Mouse (Mus musculus): ENCODE data around the gene 2310034G01Rik. TPM values are rescaled to one million over a fixed set of nuclear protein-coding genes. Genes with fewer than 3 reads are reported as not detected.

Gene 2310034G01Rik
- polyA plus RNA-seq, 1 experiment from 2014 or later: 0.44 TPM

DNA sequence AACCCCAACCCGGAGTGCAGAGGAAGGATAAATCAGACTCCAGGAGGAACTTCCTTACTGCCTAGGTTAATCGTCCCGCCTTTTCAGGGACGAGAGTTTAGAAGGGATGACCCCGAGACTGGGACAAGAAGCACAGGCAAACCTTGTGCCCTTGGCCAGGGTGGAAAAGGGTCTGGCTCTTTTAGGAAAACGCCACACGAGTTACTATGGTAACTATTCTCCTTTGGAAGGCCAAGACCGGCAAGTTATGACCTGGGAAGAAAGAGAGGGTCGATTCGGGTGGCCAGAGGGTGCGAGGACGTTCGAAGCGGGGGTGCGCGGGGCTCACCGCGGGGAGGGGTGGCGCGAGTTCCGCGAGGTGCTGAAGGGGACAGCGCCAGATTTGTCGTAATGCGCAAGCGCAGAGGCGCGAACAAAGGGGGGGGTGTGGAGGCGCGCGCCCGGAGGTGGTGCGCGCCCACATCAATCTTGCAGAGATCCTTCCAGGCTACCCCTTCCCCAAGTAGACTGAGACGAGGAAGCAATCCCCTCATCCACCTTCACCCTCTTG is 23.3 kb downstream of the 2310034G01Rik start, which contains the start of gene Psd:
Gene Psd (minus strand): TSS at position 401 of the 550 bp plus-strand sequence.
- Histone ChIP-seq H3K27ac (peak within 1 kb of the TSS; percentile 91), H3K4me2 (peak within 1 kb of the TSS; percentile 100), H3K36me3 (peaks cover 18% of the 10 kb centered on the region), H3K4me1 (replicated peaks) (peaks cover 46% of the 10 kb centered on the region), H3K27me3 (peaks cover 64% of the 10 kb centered on the region), H3K4me3 (replicated peaks) (peak within 1 kb of the TSS; percentile 82), H3K9ac (peak within 1 kb of the TSS; percentile 83), H3K9me3 (replicated peaks) (no peaks in the 10 kb centered on the region)
- peak; percentile 45 for DNase-seq
- 1% methylated on average over 35 of the region's 35 CpGs for WGBS (ENCODE audit: insufficient replicate concordance)
- ATAC-seq (ENCODE audit: low read depth): no peak

DNA sequence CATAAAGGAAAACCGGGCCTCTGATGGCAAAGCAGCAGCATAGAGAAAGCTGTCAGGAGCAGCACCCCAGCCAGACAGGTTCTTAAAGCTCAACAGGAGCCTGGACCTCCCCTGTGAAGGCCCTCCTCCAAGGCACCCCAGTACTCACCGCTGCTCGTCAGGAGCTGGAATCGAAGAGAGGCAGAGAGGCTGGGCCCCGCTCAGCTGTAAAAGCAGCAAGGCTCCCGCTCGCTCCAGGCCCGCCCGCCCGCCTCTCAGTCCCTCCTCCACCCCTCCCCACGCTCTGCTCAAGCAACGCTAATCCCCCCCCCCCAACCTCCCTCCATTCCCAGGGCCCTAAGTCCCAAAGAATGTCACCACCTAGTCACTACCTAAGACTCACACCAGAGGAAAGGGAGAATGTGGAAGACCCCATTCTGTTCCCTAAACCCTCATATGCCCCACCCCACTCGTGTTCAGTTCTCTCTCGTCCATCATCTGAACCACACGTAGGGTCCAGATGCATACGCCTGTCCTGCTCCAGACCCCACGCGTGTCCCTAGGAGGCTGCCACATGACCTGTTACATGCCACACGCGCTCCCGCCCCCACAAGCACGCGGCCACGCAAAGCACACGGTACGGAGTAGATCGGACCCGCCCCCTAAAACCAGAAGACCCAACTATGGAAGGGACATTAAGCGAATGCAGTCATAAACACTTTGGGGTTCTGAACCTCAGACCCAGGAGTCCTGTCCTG is 23.9 kb downstream of the 2310034G01Rik start:
- DNase-seq (no peak), ATAC-seq (ENCODE audit: low read depth) (no peak)
- no peak overlapping the region for H3K4me3 ChIP-seq (replicated peaks)
- H3K9ac ChIP-seq: no peak overlapping the region
- 7% methylated on average over 29 of the region's 29 CpGs for WGBS (ENCODE audit: insufficient replicate concordance)
- H3K4me2 ChIP-seq: peak overlapping the region; percentile 100; the same call in 1 of the 2 replicates
- H3K9me3 ChIP-seq (replicated peaks): no peaks in the 10 kb centered on the region
- H3K27ac ChIP-seq: no peak overlapping the region
- peaks cover 46% of the 10 kb centered on the region for H3K4me1 ChIP-seq (replicated peaks)
- H3K27me3 ChIP-seq: peaks cover 70% of the 10 kb centered on the region
- peaks cover 12% of the 10 kb centered on the region for H3K36me3 ChIP-seq

DNA sequence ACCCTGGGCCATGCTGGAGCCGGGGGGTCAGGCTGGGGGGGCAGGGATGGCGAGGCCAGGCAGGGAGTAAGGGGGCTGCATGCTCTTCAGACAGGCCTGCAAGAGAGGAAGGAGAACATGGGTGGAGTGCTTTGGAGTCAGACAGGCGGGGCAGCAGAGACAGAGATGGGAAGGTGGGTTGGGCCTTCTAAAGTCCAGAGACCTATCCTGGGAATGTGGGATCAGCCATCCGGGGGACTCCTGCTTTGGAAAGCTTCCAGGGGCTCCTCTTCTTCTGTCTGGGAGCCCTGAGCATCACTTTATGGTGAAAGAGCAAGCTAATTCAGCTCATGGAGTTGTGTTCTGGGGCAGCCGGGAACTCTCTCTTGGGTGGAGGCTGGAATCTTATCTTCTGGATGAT is 25.2 kb downstream of the 2310034G01Rik start:
- Histone ChIP-seq H3K4me3 (replicated peaks) (no peak overlapping the region), H3K27ac (no peak overlapping the region), H3K9me3 (replicated peaks) (no peaks in the 10 kb centered on the region), H3K27me3 (peaks cover 83% of the 10 kb centered on the region), H3K4me1 (replicated peaks) (peaks cover 38% of the 10 kb centered on the region), H3K36me3 (no peaks in the 10 kb centered on the region), H3K4me2 (no peak overlapping the region), H3K9ac (no peak overlapping the region)
- 47% methylated on average over 5 of the region's 5 CpGs for WGBS (ENCODE audit: insufficient replicate concordance)
- DNase-seq: no peak
- ATAC-seq (ENCODE audit: low read depth): no peak

DNA sequence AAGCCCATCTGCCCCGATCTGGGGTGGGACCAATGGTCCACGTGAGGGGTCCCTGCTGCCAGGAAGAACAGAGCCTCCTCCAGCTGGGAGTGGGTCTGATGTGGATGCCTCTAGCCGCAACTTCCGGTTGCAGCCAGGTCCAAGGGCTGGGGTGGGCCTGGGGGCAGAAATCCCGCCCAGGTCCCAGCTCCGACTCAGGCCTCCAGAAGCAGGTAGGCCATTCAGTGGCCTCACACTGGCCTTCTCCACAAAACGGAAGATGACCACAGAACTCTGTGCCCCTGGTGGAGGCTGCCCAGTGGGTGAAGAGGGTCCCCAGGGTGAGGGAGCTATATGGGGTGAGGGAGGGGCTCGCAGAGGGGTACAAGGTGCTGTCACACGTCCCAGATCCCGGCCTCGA is 25.7 kb downstream of the 2310034G01Rik start:
- Histone ChIP-seq H3K9me3 (replicated peaks) (no peaks in the 10 kb centered on the region), H3K27ac (no peak overlapping the region), H3K27me3 (peaks cover 88% of the 10 kb centered on the region), H3K4me1 (replicated peaks) (peaks cover 35% of the 10 kb centered on the region), H3K4me2 (no peak overlapping the region), H3K36me3 (no peaks in the 10 kb centered on the region), H3K4me3 (replicated peaks) (no peak overlapping the region), H3K9ac (no peak overlapping the region)
- 55% methylated on average over 11 of the region's 11 CpGs for WGBS (ENCODE audit: insufficient replicate concordance)
- no peak for ATAC-seq (ENCODE audit: low read depth)
- no peak for DNase-seq

DNA sequence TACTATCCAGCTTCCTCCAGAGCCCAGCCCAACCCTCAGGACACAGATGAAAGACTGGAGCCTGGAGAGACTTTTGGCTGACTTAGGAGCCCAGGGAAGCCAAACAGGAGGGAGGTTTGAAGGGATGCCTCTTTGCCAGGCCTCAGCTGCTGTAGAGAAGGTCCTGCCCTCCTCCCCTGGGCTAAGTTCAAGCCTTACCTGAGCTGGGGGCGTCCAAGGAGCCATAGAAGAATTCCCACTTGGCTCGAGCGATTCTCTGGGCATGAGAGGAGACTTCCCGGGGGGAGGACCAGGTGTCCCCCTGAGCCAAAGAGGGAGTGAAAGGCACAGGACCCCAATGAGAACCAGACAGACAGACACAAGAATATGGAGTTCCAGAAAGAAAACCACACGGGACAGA is 26.4 kb downstream of the 2310034G01Rik start:
- Histone ChIP-seq H3K4me1 (replicated peaks) (peaks cover 35% of the 10 kb centered on the region), H3K27me3 (peaks cover 90% of the 10 kb centered on the region), H3K27ac (no peak overlapping the region), H3K9ac (no peak overlapping the region), H3K36me3 (no peaks in the 10 kb centered on the region), H3K4me2 (no peak overlapping the region), H3K4me3 (replicated peaks) (no peak overlapping the region), H3K9me3 (replicated peaks) (no peaks in the 10 kb centered on the region)
- WGBS (ENCODE audit: insufficient replicate concordance): 52% methylated on average over 5 of the region's 5 CpGs
- ATAC-seq (ENCODE audit: low read depth) (no peak), DNase-seq (no peak)

DNA sequence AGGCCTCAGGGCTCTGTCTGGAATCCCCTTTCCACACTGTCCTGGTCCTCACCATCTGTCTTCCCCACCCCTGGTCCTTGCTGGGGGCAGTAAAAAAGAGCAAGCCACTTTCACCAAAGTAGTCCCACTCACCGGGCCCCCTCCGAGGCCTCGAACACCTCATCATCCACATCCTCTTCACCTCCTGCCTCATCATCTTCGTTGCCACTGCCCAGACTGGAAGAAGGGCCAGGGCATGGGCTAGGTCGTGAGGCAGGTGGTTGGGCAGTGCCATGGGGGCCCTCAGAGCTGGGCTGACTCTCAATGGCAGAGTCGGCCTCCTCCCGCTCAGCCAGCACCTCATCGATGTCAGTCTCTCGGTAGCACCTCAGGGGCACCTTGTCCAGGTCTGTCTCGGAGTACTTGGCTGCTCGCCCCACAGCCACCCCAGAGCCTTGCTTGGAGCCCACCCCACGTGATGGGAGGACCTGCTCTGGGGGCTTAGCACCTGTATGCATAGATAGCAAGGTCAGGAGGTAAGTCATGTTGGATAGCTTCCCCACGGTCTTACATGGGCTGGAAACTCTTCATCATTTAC is 27.0 kb downstream of the 2310034G01Rik start:
- no peak overlapping the region for H3K4me3 ChIP-seq (replicated peaks)
- DNase-seq: no peak
- no peaks in the 10 kb centered on the region for H3K36me3 ChIP-seq
- no peaks in the 10 kb centered on the region for H3K9me3 ChIP-seq (replicated peaks)
- peaks cover 39% of the 10 kb centered on the region for H3K4me1 ChIP-seq (replicated peaks)
- no peak overlapping the region for H3K4me2 ChIP-seq
- no peak overlapping the region for H3K27ac ChIP-seq
- 67% methylated on average over 13 of the region's 13 CpGs for WGBS (ENCODE audit: insufficient replicate concordance)
- no peak overlapping the region for H3K9ac ChIP-seq
- H3K27me3 ChIP-seq: peaks cover 96% of the 10 kb centered on the region
- no peak for ATAC-seq (ENCODE audit: low read depth)

DNA sequence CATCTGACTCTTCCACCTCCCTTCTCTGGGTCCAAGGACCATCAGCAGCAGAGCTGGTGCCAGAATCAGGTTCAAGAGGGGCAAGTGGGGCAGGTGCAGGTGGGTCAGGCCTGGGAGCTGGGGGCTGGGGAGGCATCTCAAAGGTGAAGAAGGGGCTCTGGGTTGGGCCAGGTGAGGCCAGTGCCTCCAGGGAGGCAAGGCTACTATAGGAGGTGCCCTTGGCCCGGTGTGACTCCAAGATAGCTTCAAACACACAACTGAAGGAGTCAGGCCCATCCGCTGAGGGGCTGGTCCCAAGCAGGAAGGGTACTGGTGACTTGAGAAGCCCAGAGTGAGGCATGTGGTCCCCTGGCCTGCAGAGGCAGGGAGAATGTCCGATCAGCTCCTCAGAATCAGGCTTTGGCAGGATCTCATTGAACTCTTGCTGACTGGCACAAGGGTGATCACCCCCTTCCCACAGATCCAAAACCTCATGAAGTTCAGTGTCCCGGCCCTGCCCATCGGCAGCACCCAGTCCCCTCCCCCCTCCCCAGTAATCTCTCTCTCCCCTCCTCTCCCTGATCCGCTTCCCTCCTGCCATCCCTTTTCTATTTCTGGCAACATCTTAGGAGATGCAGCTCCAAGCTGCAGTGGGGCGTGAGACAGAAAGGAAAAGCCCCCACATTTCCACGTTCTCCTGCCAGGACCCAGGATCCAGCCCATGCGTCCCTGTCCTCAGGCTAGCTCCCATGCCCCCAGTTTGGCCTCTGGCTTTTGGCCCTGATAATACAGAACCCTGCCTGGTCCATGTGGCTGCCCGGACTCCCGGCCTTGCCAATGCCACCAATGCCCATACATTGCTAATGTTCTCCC is 27.7 kb downstream of the 2310034G01Rik start:
- Histone ChIP-seq H3K27me3 (peaks cover 100% of the 10 kb centered on the region), H3K9ac (no peak overlapping the region), H3K4me3 (replicated peaks) (no peak overlapping the region), H3K4me2 (no peak overlapping the region), H3K36me3 (no peaks in the 10 kb centered on the region), H3K4me1 (replicated peaks) (peaks cover 40% of the 10 kb centered on the region), H3K9me3 (replicated peaks) (no peaks in the 10 kb centered on the region), H3K27ac (no peak overlapping the region)
- WGBS (ENCODE audit: insufficient replicate concordance): 60% methylated on average over 11 of the region's 11 CpGs
- DNase-seq (no peak), ATAC-seq (ENCODE audit: low read depth) (no peak)

DNA sequence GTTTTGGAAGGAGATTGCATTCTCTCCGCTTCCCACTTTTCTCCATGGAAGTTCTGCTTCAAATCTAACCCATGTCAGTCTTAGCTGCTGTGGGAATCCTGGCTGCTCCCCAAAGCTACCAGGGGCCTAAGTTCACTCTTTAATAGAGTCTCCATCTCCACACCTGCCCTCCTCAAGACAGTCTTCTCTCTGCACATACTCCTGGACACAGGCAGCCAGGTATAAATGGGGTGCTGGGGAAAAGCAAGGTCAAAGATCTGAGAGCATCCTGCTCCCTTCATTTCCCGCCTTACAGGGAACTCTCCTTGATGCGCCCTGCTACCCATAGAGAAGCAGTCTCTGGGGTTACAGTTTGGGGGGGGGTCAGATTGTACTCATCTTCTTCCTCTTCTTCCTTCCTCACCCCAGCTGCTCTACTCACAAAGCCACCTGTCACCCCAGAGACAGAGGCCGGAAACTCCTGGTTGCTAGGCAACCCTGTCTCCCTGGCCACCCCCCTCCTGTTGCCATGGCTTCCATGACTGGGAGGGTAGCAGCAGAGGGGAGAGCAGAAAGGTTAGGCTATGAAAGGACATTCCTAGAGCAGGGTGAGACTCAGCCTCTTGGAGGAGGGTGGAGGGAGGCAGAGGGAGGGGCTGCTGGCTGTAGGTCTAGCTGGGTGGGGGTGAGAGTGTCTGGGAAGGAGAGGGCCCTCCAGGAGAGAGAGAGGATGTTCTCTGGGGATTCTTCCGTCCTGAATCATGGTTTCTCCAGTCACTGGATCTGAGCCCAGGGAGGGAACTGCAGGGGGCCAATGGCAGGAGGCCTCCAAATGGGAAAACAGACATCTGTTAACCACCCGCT is 28.8 kb downstream of the 2310034G01Rik start:
- Histone ChIP-seq H3K9ac (no peak overlapping the region), H3K4me3 (replicated peaks) (no peak overlapping the region), H3K36me3 (no peaks in the 10 kb centered on the region), H3K27ac (no peak overlapping the region), H3K4me1 (replicated peaks) (peaks cover 40% of the 10 kb centered on the region), H3K27me3 (peaks cover 100% of the 10 kb centered on the region), H3K4me2 (no peak overlapping the region), H3K9me3 (replicated peaks) (no peaks in the 10 kb centered on the region)
- ATAC-seq (ENCODE audit: low read depth) (no peak), DNase-seq (no peak)
- WGBS (ENCODE audit: insufficient replicate concordance): 26% methylated on average over 6 of the region's 6 CpGs

DNA sequence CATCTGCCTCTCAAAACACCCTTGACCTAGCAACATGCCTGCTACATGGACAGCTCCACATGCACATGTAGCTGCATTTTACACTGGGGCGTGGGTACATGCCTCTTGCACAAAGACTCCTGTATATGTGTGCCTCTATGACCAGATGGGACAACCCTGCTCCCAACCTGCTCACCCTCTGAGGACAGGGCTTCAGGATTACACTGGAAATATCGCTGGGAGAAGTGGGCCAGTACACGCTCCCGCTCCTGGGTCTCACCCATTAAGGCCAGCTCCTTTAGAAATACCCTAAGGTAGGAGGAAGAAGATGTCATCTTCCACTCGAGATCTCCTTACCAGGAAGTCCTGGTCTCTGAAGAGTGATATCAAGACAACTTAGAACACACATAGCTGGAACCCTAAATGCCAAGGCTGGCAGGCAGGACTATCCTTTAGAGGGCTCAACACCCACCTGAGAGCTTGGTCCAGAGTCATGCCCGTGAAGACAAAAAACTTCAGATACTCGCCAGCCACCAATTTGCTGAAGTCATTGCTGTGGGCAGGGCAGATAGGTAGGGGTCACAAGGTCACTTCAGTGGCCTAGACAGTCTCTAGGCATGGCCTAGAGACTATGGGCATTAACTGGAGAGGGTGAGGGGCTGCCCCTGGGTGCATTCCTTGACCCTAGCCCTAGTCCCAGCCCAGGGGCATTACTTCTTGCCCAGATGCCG is 29.9 kb downstream of the 2310034G01Rik start:
- no peak for ATAC-seq (ENCODE audit: low read depth)
- no peak overlapping the region for H3K9ac ChIP-seq
- no peaks in the 10 kb centered on the region for H3K36me3 ChIP-seq

More for the DNA sequence above, 29.9 kb downstream of the 2310034G01Rik start:
- WGBS (ENCODE audit: insufficient replicate concordance): 59% methylated on average over 8 of the region's 8 CpGs
- DNase-seq: no peak
- Histone ChIP-seq H3K27ac (no peak overlapping the region), H3K9me3 (replicated peaks) (no peaks in the 10 kb centered on the region), H3K4me1 (replicated peaks) (peaks cover 50% of the 10 kb centered on the region), H3K27me3 (peaks cover 100% of the 10 kb centered on the region), H3K4me2 (no peak overlapping the region), H3K4me3 (replicated peaks) (no peak overlapping the region)
